Mouse (Mus musculus): ENCODE results near the gene Dock6. TPM values are rescaled to one million over a fixed set of nuclear protein-coding genes. Genes with fewer than 3 reads are reported as not detected.
A peak's percentile ranks its signal among the peaks of the same experiment; 100 is the strongest.

Dock6 gene
- polyA plus RNA-seq, 1 experiment from 2014 or later = 37.7 TPM

DNA sequence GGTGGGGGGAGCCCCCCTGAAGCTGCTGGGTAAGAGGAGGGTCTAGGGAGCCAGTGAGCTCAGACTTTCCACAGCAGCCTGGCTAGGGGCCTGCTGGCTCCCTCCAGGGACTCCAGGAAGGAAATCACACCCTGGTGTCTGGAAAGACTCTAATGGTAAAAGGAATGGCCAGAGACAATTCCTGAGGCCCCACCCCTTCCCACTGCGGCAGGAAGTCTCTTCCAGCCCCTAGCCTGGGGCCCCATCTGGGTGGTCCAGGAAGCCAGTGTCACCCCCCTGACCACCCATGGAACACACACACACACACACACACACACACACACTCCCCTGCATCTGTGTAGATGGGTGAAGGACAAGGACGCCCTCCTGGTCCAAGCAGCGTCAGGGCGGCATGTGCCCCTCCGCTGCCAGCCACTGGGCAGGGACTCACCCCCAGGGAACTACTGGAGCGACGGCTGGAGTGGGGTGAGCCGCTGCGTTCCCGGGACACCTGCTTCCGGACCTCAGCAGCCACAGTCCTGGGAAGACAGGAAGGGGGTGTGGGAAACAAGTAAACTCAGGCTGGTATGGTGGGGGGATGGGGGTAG is 5.6 kb downstream of the Dock6 start:
- H3K4me2 ChIP-seq (replicated peaks) = peak overlapping the region; percentile 45
- peak; percentile 65 for ATAC-seq (ENCODE audit: insufficient number of reproducible peaks, low FRiP score, low TSS enrichment, low read depth)
- peak overlapping the region; percentile 4; the same call in 1 of the 2 replicates for H3K9ac ChIP-seq
- no peaks in the 10 kb centered on the region for H3K9me3 ChIP-seq (replicated peaks)
- H3K27ac ChIP-seq (replicated peaks) = peak overlapping the region; percentile 78
- WGBS = 12% methylated on average over 11 of the region's 11 CpGs
- H3K4me3 ChIP-seq (replicated peaks) = peak overlapping the region; percentile 20
- peaks cover 53% of the 10 kb centered on the region for H3K4me1 ChIP-seq
- no peaks in the 10 kb centered on the region for H3K27me3 ChIP-seq
- H3K36me3 ChIP-seq = peaks cover 25% of the 10 kb centered on the region

- H3K4me2 ChIP-seq (replicated peaks) = no peak overlapping the region
- no peak overlapping the region for H3K27ac ChIP-seq (replicated peaks)
- WGBS = 43% methylated on average over 14 of the region's 14 CpGs
- ATAC-seq (ENCODE audit: insufficient number of reproducible peaks, low FRiP score, low TSS enrichment, low read depth) = no peak
- H3K9ac ChIP-seq = no peak overlapping the region
- H3K27me3 ChIP-seq = no peaks in the 10 kb centered on the region
- H3K4me1 ChIP-seq = peaks cover 49% of the 10 kb centered on the region
- H3K4me3 ChIP-seq (replicated peaks) = no peak overlapping the region
- H3K9me3 ChIP-seq (replicated peaks) = no peaks in the 10 kb centered on the region
- H3K36me3 ChIP-seq = peaks cover 29% of the 10 kb centered on the region
Measured at GRCm38 (mm10) chr9:21845381-21846080, 6.9 kb downstream of the Dock6 start.

- 74% methylated on average over 6 of the region's 6 CpGs for WGBS
- peaks cover 41% of the 10 kb centered on the region for H3K36me3 ChIP-seq
- no peaks in the 10 kb centered on the region for H3K27me3 ChIP-seq
- ATAC-seq (ENCODE audit: insufficient number of reproducible peaks, low FRiP score, low TSS enrichment, low read depth) = no peak
- H3K4me1 ChIP-seq = peaks cover 38% of the 10 kb centered on the region
- H3K9me3 ChIP-seq (replicated peaks) = no peaks in the 10 kb centered on the region
- H3K9ac ChIP-seq = no peak overlapping the region
- H3K27ac ChIP-seq (replicated peaks) = peak overlapping the region; percentile 60; the same call in 1 of the 2 replicates
- no peak overlapping the region for H3K4me3 ChIP-seq (replicated peaks)
- no peak overlapping the region for H3K4me2 ChIP-seq (replicated peaks)
Measured at GRCm38 (mm10) chr9:21843086-21843485, 9.3 kb downstream of the Dock6 start.

GRCm38 (mm10) chr9:21842391-21842790 is 10.0 kb downstream of the Dock6 start:
- peak overlapping the region; percentile 60; the same call in 1 of the 2 replicates for H3K27ac ChIP-seq (replicated peaks)
- peaks cover 47% of the 10 kb centered on the region for H3K36me3 ChIP-seq
- no peaks in the 10 kb centered on the region for H3K9me3 ChIP-seq (replicated peaks)
- H3K4me2 ChIP-seq (replicated peaks) = no peak overlapping the region
- H3K9ac ChIP-seq = no peak overlapping the region
- ATAC-seq (ENCODE audit: insufficient number of reproducible peaks, low FRiP score, low TSS enrichment, low read depth) = no peak
- WGBS = 43% methylated on average over 5 of the region's 5 CpGs
- H3K4me3 ChIP-seq (replicated peaks) = no peak overlapping the region
- H3K27me3 ChIP-seq = no peaks in the 10 kb centered on the region
- H3K4me1 ChIP-seq = peaks cover 32% of the 10 kb centered on the region

GRCm38 (mm10) chr9:21841340-21841739 is 11.1 kb downstream of the Dock6 start:
- H3K27me3 ChIP-seq = no peaks in the 10 kb centered on the region
- H3K4me1 ChIP-seq = peaks cover 21% of the 10 kb centered on the region
- H3K4me3 ChIP-seq (replicated peaks) = no peak overlapping the region
- H3K36me3 ChIP-seq = peaks cover 58% of the 10 kb centered on the region
- H3K4me2 ChIP-seq (replicated peaks) = no peak overlapping the region
- WGBS = 93% methylated on average over 6 of the region's 6 CpGs
- H3K9me3 ChIP-seq (replicated peaks) = no peaks in the 10 kb centered on the region
- H3K27ac ChIP-seq (replicated peaks) = 0 out of 2 replicates have a peak overlapping the region, but pooled peaks have one; percentile 48
- no peak overlapping the region for H3K9ac ChIP-seq
- no peak for ATAC-seq (ENCODE audit: insufficient number of reproducible peaks, low FRiP score, low TSS enrichment, low read depth)

- no peaks in the 10 kb centered on the region for H3K27me3 ChIP-seq
- no peak overlapping the region for H3K9ac ChIP-seq
- no peaks in the 10 kb centered on the region for H3K9me3 ChIP-seq (replicated peaks)
- no peak overlapping the region for H3K4me2 ChIP-seq (replicated peaks)
- no peak overlapping the region for H3K4me3 ChIP-seq (replicated peaks)
- no peak for ATAC-seq (ENCODE audit: insufficient number of reproducible peaks, low FRiP score, low TSS enrichment, low read depth)
- H3K36me3 ChIP-seq = peaks cover 58% of the 10 kb centered on the region
- H3K27ac ChIP-seq (replicated peaks) = no peak overlapping the region
- 48% methylated on average over 8 of the region's 8 CpGs for WGBS
- H3K4me1 ChIP-seq = peaks cover 10% of the 10 kb centered on the region; the same call in 1 of the 2 replicates
Measured at GRCm38 (mm10) chr9:21840115-21840787, 12.2 kb downstream of the Dock6 start.

DNA sequence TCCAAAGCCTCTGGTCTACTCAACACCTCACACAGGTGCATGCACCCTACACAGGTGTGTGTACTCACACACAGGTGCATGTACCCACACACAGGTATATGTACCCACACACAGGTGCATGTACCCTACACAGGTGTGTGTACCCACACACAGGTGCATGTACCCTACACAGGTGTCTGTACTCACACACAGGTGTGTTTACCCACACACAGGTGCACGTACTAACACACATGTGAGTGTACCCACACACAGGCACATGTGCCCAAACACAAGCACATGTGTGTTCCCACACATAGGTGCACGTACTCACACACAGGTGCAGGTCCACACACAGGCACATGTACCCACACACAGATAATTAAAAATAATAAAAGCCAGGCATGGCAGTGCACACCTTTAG is 14.7 kb downstream of the Dock6 start:
- WGBS = 97% methylated on average over 2 of the region's 2 CpGs
- H3K36me3 ChIP-seq = peaks cover 47% of the 10 kb centered on the region
- H3K4me2 ChIP-seq (replicated peaks) = no peak overlapping the region
- peaks cover 6% of the 10 kb centered on the region; the same call in 1 of the 2 replicates for H3K4me1 ChIP-seq
- H3K9me3 ChIP-seq (replicated peaks) = no peaks in the 10 kb centered on the region
- no peak overlapping the region for H3K27ac ChIP-seq (replicated peaks)
- no peak for ATAC-seq (ENCODE audit: insufficient number of reproducible peaks, low FRiP score, low TSS enrichment, low read depth)
- no peaks in the 10 kb centered on the region for H3K27me3 ChIP-seq
- no peak overlapping the region for H3K4me3 ChIP-seq (replicated peaks)
- H3K9ac ChIP-seq = no peak overlapping the region

DNA sequence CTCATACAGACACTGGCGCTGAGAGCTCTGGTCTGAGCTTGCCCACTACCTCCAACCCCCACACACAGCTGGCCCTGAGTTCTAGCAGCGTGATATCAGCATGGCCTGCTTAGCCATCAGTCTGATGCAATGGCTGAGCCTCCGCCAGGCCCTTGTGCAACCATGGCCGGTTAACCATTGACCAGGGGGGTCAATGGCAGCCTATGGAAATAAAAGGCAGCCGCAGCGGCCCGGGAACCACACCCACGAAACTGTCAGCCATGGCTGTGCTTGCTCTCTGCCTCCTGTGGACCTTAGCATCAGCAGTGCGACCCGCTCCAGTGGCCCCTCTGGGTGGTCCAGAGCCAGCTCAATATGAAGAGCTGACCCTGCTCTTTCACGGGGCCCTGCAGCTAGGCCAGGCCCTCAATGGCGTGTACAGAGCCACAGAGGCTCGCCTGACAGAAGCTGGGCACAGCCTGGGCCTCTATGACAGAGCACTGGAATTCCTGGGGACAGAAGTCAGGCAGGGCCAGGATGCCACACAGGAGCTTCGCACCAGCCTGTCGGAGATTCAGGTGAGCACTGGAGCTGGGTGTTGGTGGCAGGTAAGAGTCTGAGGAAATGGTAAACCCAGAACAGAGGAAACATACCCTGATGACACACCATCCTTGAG is 17.1 kb downstream of the Dock6 start, which contains the start of gene Angptl8:
Gene Angptl8, plus strand, starts transcription at position 253 of the 655 bp plus-strand sequence.
- H3K4me3 ChIP-seq (replicated peaks) = no peak within 1 kb of the TSS
- H3K36me3 ChIP-seq = peaks cover 63% of the 10 kb centered on the region
- 88% methylated on average over 15 of the region's 15 CpGs for WGBS
- no peaks in the 10 kb centered on the region for H3K27me3 ChIP-seq
- no peaks in the 10 kb centered on the region for H3K9me3 ChIP-seq (replicated peaks)
- no peak for ATAC-seq (ENCODE audit: insufficient number of reproducible peaks, low FRiP score, low TSS enrichment, low read depth)
- H3K9ac ChIP-seq = no peak within 1 kb of the TSS
- no peak within 1 kb of the TSS for H3K4me2 ChIP-seq (replicated peaks)
- no peaks in the 10 kb centered on the region for H3K4me1 ChIP-seq
- H3K27ac ChIP-seq (replicated peaks) = no peak within 1 kb of the TSS

DNA sequence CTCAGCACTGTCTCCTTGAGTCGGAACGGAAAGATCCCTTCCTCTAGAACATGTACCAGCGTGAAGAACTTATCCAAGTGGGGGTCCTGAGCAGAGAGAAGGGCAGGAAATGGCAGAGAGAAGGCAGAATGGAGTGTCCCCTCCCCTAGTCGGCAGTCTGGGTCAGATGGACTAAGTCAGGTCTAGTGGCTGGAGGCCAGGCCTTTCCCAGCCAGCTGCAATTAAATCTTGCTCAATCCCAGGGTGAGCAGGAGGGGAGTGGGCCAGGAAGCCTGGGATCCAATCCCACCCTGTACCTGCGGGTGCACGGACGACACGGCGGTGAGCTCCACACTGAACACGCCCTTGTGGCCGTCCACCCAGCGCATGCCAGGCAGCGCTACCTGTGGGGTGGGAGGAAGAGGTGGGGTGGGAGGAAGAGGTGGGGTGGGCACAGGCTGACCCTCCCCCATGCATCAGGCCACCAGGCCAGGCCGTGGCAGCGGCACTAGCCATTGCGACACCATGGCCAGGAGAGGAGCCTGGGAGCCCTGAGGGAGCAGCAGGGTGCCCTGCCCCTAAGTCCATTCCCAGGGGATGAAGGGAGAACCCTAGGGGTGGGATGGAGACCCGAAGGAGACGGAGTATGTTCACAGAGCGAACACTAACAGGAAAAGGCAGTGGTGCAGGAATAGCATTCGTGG is 20.7 kb downstream of the Dock6 start:
- Histone ChIP-seq H3K4me1 (no peaks in the 10 kb centered on the region), H3K27me3 (no peaks in the 10 kb centered on the region), H3K9me3 (replicated peaks) (no peaks in the 10 kb centered on the region), H3K4me3 (replicated peaks) (no peak overlapping the region), H3K9ac (no peak overlapping the region), H3K27ac (replicated peaks) (no peak overlapping the region), H3K4me2 (replicated peaks) (no peak overlapping the region), H3K36me3 (peaks cover 59% of the 10 kb centered on the region)
- no peak for ATAC-seq (ENCODE audit: insufficient number of reproducible peaks, low FRiP score, low TSS enrichment, low read depth)
- 86% methylated on average over 20 of the region's 20 CpGs for WGBS

GRCm38 (mm10) chr9:21830936-21831335 is 21.5 kb downstream of the Dock6 start:
- 85% methylated on average over 11 of the region's 11 CpGs for WGBS
- ATAC-seq (ENCODE audit: insufficient number of reproducible peaks, low FRiP score, low TSS enrichment, low read depth) = no peak
- peaks cover 61% of the 10 kb centered on the region for H3K36me3 ChIP-seq

More at GRCm38 (mm10) chr9:21830936-21831335, 21.5 kb downstream of the Dock6 start:
- H3K9ac ChIP-seq = no peak overlapping the region
- H3K9me3 ChIP-seq (replicated peaks) = no peaks in the 10 kb centered on the region
- H3K27ac ChIP-seq (replicated peaks) = no peak overlapping the region
- no peaks in the 10 kb centered on the region for H3K4me1 ChIP-seq
- no peak overlapping the region for H3K4me2 ChIP-seq (replicated peaks)
- H3K27me3 ChIP-seq = no peaks in the 10 kb centered on the region
- H3K4me3 ChIP-seq (replicated peaks) = no peak overlapping the region

Data from embryonic facial prominence, embryonic 15.5 days (tissue).